Mouse (Mus musculus) olfactory bulb, adult 2 months (tissue): ENCODE measurements around the gene Rin2.
A peak's percentile ranks its signal among the peaks of the same experiment; 100 is the strongest.

Experiments
- CTCF ChIP-seq: fragments of 200-500 bp; IDR thresholded peaks from 2 replicates; pipeline ENCODE4 v1.5.1; 2012; ENCODE audit warnings: low read depth, mild to moderate bottlenecking, low read length, moderate library complexity; ENCODE audit not compliant: insufficient read depth
- POLR2A ChIP-seq: fragments of 200-500 bp; IDR thresholded peaks from 2 replicates; pipeline ENCODE4 v1.6.1; 2012; ENCODE audit warnings: mild to moderate bottlenecking, low read depth, low read length, moderate library complexity; ENCODE audit not compliant: insufficient read depth

- TF ChIP-seq CTCF (no peak), POLR2A (0 out of 2 replicates have a peak, but pooled peaks have one; percentile 6)
Measured at GRCm38 (mm10) chr2:145859442-145859931, 184.5 kb downstream of the Rin2 start.
